Mouse (Mus musculus) left cerebral cortex, adult 18-20 months (tissue): ENCODE data around the gene Gpc6. TPM values are rescaled to one million over a fixed set of nuclear protein-coding genes. Genes with fewer than 3 reads are reported as not detected.

Experiments used
- DNase-seq, 2 experiments: peaks; one replicate each; pipeline ENCODE4 v3.0.0; 2021 to 2022; ENCODE audit warnings: low spot score in 2 of 2, mixed read lengths in 1 of 2
- total RNA-seq, 2 experiments: library from RNA; stranded (reverse); gene quantifications; 2 replicates each; pipeline ENCODE4 v1.2.3; 2021

The Gpc6 gene
- total RNA-seq, 2 experiments from 2014 or later, result 12.4 to 12.8 TPM

- no peak for DNase-seq
Observed at GRCm38 (mm10) chr14:116947461-116947860, 22.3 kb downstream of the Gpc6 start.

- no peak for DNase-seq
Observed at GRCm38 (mm10) chr14:116947939-116948591, 22.9 kb downstream of the Gpc6 start.

- no peak for DNase-seq
Observed at GRCm38 (mm10) chr14:116957154-116957553, 32.0 kb downstream of the Gpc6 start.

- DNase-seq, result no peak
Observed at GRCm38 (mm10) chr14:116964837-116965236, 39.7 kb downstream of the Gpc6 start.

GRCm38 (mm10) chr14:116974708-116975107 lies 49.6 kb downstream of the Gpc6 start:
- DNase-seq, result no peak

GRCm38 (mm10) chr14:116975224-116975623 lies 50.1 kb downstream of the Gpc6 start:
- DNase-seq, result no peak

GRCm38 (mm10) chr14:116977259-116977658 lies 52.1 kb downstream of the Gpc6 start:
- DNase-seq, result no peak

- no peak for DNase-seq
Observed at GRCm38 (mm10) chr14:116979714-116980382, 54.7 kb downstream of the Gpc6 start.

- DNase-seq, result no peak
Observed at GRCm38 (mm10) chr14:116981711-116982110, 56.6 kb downstream of the Gpc6 start.

- DNase-seq, result no peak
Observed at GRCm38 (mm10) chr14:116987341-116987740, 62.2 kb downstream of the Gpc6 start.

- no peak for DNase-seq
Observed at GRCm38 (mm10) chr14:117000376-117000775, 75.3 kb downstream of the Gpc6 start.

- no peak for DNase-seq
Observed at GRCm38 (mm10) chr14:117002313-117002712, 77.2 kb downstream of the Gpc6 start.

- DNase-seq, result no peak
Observed at GRCm38 (mm10) chr14:117008781-117009180, 83.7 kb downstream of the Gpc6 start.

GRCm38 (mm10) chr14:117012969-117013368 lies 87.9 kb downstream of the Gpc6 start:
- no peak for DNase-seq

- DNase-seq, result no peak
Observed at GRCm38 (mm10) chr14:117013554-117014117, 88.5 kb downstream of the Gpc6 start.

- DNase-seq, result no peak
Observed at GRCm38 (mm10) chr14:117015333-117015922, 90.3 kb downstream of the Gpc6 start.

GRCm38 (mm10) chr14:117022180-117022799 lies 97.2 kb downstream of the Gpc6 start:
- DNase-seq, result no peak

GRCm38 (mm10) chr14:117034146-117034545 lies 109.0 kb downstream of the Gpc6 start:
- DNase-seq, result no peak

- peak in 1 of 2 experiments; percentile 8 for DNase-seq
Observed at GRCm38 (mm10) chr14:117041017-117041416, 115.9 kb downstream of the Gpc6 start.

GRCm38 (mm10) chr14:117048951-117049350 lies 123.8 kb downstream of the Gpc6 start:
- DNase-seq, result no peak

GRCm38 (mm10) chr14:117050877-117051276 lies 125.8 kb downstream of the Gpc6 start:
- DNase-seq, result no peak

- no peak for DNase-seq
Observed at GRCm38 (mm10) chr14:117053361-117053760, 128.2 kb downstream of the Gpc6 start.
